Mouse (Mus musculus) MEL (cell line): ENCODE results near the gene Drc7.

Source experiments
- CHD1 ChIP-seq: IDR thresholded peaks from 2 replicates; pipeline ENCODE4 v1.6.1; 2012; ENCODE audit warnings: low read depth, mild to moderate bottlenecking, inconsistent platforms, low read length, improper control_type of control experiment
- CTCF ChIP-seq, 3 experiments: IDR thresholded peaks in 2 of 3; conservative IDR thresholded peaks in 1 of 3; 2 replicates each; pipeline ENCODE4 v1.5.1; 2011 to 2012; ENCODE audit warnings: low read length in 3 of 3, low read depth in 2 of 3, mild to moderate bottlenecking in 2 of 3, improper control_type of control experiment in 1 of 3, inconsistent platforms in 1 of 3, mixed read lengths in 1 of 3, moderate library complexity in 1 of 3; ENCODE audit not compliant: control insufficient read depth in 1 of 3, insufficient read depth in 1 of 3, poor library complexity in 1 of 3, severe bottlenecking in 1 of 3
- GATA1 ChIP-seq: IDR thresholded peaks from 2 replicates; pipeline ENCODE4 v1.6.1; 2011; ENCODE audit warnings: low read depth, low read length, improper control_type of control experiment
- JUND ChIP-seq: IDR thresholded peaks from 2 replicates; pipeline ENCODE4 v1.6.1; 2011; ENCODE audit warnings: low read depth, mild to moderate bottlenecking, improper control_type of control experiment, low read length
- MAX ChIP-seq: IDR thresholded peaks from 2 replicates; pipeline ENCODE4 v1.6.1; 2011; ENCODE audit warnings: low read length, improper control_type of control experiment
- POLR2A ChIP-seq, 2 experiments: IDR thresholded peaks; 2 replicates each; pipeline ENCODE4 v1.6.1; 2011 to 2012; ENCODE audit warnings: low read length in 2 of 2, mild to moderate bottlenecking in 2 of 2, control low read depth in 1 of 2, improper control_type of control experiment in 1 of 2, low read depth in 1 of 2, moderate library complexity in 1 of 2; ENCODE audit not compliant: control insufficient read depth in 1 of 2, insufficient read depth in 1 of 2, poor library complexity in 1 of 2
- SMC3 ChIP-seq: IDR thresholded peaks from 2 replicates; pipeline ENCODE4 v1.6.1; 2011; ENCODE audit warnings: low read depth, low read length, improper control_type of control experiment
- TAL1 ChIP-seq: IDR thresholded peaks from 2 replicates; pipeline ENCODE4 v1.6.1; 2012; ENCODE audit warnings: mild to moderate bottlenecking, inconsistent platforms, low read length, moderate library complexity, mixed read lengths
- TBP ChIP-seq: IDR thresholded peaks from 2 replicates; pipeline ENCODE4 v1.8.0; 2011; ENCODE audit warnings: low read depth, low read length, improper control_type of control experiment

DNA sequence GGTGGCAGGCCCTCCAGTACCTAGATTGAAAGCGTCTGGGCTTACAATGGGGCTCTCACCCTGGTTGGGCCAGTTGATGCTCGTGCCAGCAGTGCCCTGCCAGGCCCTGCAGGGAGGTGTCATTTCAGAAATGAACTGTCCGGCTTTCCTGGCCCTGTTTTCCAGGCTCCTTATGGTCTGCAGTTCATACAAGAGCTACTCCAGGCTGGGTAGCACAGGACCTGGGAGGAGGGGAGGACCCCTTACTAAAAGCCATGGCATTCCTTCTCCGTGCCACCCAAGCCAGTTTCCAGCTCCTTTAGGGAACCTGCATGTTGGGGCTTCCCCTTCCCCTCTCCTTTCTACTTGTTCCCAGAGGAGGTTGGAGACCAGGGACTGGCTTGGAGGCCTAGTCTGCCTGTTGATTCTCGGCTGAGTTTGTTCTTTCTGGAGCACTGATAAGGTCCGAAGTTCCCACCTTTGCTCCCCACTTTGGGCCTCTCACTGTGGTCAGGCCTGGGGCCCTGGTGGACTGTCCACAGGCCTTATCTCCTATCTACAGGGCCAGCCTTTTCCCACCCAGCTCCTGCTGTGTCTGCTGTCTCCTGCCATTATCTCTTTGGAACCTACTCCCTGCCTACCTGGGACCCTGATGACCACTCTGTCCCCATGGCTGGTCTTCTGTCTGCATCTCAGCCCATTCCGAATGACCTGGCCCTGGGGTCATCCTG is 30.7 kb downstream of the Drc7 start:
- TF ChIP-seq POLR2A (IDR thresholded peaks at IDR 0.05; ENCODE audit: control insufficient read depth in 1 of 2, insufficient read depth in 1 of 2, low read depth in 1 of 2, low read length in 2 of 2, poor library complexity in 1 of 2) (no peak), GATA1 (no peak), CTCF (IDR thresholded peaks at IDR 0.05 in 2 of 3, conservative IDR thresholded peaks at IDR 0.05 in 1 of 3; ENCODE audit: control insufficient read depth in 1 of 3, insufficient read depth in 1 of 3, low read depth in 2 of 3, low read length in 3 of 3, poor library complexity in 1 of 3, severe bottlenecking in 1 of 3) (no peak), TBP (no peak), TAL1 (no peak), SMC3 (no peak), JUND (no peak), MAX (no peak), CHD1 (no peak)
